Mouse (Mus musculus) embryo, embryonic 11.5 days (tissue): ENCODE measurements around the gene Slc50a1.

Experiments
- DNase-seq: peaks from one replicate; pipeline ENCODE4 v3.0.0-alpha.2; 2012; ENCODE audit warnings: low read depth, low spot score

Slc50a1 gene

DNA sequence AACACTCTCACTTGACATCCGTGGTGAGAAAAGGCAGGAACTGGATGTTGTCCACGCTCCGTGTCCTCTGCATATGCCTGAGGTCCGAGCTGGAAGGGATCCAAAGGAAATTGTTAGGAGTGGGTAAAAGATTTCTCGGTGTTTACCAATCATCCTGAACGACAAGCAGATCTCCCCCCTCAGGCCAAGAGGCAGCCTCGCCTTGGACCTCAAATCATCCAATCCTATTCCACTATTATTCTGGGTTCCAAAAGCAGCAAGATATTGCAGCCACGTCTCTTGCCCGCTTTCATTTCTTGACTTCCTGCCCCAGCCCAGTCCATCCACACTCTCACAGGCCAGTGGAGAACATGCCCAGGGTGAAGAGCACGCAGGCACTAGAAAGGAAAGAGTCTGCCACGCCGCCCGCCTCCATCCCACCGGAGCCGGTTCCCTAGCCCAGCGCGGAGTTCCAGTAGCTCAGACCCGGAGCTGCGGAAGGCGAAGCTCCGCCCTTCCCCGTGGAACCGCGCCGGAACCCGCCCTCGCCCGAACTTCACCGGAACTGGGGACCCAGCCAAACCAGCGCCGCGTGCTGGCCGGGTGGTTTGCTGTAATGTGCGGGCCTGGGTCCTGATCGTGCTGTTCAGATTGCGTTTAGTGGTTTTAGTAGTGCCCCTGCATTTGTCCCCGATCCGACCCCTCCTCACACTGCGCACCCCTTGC is at the start of gene Slc50a1:
TSS of gene Slc50a1 (minus strand) at position 520 of the 705 bp plus-strand sequence.
- no peak for DNase-seq

DNA sequence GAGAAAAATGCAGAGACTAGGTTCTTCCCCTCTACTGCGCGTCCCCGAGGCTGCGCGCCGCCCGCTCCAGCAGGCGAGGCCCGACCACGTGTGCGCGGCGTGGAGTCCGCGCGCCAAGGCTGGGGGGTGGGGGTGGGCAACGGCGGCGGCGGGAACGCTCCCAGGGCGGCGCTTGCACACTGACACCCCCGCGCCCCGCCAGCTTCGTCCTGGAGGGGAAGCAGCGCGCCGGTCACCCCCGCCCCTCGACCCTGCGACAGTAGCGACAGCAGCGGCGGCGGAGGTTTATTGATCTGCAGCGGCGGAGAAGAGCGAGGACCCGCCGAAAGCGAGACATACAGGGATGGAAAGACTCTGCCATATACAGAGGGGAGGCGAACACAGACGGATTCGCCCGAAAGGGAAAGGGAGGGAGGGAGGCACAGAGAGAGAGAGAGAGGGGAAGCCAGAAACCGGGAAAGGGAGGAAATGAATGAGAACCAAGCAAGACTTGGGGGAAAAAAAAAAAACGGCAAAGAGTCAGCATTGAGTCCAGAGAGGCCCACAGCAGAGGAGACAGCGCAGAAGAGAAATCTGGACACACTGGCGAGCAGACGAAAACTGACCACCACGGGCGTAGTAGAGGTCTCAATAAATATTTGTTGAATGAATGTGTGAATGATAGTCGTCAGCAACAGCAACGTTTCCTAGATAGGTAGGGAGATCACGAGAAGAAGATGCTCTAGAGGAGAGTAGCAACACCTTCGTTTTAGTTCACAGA is 49.4 kb upstream of the Slc50a1 start:
- DNase-seq, result no peak

GRCm38 (mm10) chr3:89318971-89319590 is 48.7 kb upstream of the Slc50a1 start:
- DNase-seq, result no peak

GRCm38 (mm10) chr3:89318316-89318715 is 47.9 kb upstream of the Slc50a1 start:
- DNase-seq, result no peak

DNA sequence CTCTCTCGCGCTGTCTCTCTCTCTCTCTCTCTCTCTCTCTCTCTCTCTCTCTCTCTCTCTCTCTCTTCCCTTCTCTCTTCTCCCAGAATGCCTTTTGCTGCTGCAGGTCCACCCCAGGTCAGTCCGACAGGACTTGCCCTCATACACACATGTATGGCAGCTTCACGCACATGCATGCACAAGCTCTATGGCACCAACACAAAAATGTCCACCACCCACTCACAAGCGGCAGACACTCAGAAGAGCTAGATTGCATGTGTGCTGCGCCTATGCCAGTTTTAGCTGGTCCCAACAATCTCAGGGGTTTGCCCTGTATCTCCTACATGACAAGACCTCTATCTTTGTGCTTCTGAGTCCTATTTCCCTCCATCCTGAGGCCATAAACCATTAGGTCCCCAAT is 46.9 kb upstream of the Slc50a1 start:
- no peak for DNase-seq

DNA sequence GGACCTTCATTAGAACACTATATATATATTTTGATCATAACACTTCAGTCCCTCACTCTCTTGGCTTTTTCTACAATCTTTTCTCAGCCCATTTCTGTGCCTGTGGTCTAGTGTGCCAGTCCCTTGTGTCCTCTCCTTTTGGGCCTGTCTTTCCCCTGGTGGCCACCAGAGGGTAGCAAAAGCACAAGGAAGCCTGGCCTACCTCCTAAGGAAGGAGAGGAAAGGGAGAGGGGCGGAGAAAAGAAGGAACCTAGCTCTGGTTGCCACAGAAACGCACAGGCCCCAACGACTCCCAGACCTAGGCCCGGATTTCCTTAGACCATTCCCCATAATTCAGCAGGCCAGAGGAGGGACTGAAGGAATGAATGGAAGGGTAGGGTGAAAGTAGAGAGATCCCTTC is 46.5 kb upstream of the Slc50a1 start:
- DNase-seq, result peak; percentile 87

DNA sequence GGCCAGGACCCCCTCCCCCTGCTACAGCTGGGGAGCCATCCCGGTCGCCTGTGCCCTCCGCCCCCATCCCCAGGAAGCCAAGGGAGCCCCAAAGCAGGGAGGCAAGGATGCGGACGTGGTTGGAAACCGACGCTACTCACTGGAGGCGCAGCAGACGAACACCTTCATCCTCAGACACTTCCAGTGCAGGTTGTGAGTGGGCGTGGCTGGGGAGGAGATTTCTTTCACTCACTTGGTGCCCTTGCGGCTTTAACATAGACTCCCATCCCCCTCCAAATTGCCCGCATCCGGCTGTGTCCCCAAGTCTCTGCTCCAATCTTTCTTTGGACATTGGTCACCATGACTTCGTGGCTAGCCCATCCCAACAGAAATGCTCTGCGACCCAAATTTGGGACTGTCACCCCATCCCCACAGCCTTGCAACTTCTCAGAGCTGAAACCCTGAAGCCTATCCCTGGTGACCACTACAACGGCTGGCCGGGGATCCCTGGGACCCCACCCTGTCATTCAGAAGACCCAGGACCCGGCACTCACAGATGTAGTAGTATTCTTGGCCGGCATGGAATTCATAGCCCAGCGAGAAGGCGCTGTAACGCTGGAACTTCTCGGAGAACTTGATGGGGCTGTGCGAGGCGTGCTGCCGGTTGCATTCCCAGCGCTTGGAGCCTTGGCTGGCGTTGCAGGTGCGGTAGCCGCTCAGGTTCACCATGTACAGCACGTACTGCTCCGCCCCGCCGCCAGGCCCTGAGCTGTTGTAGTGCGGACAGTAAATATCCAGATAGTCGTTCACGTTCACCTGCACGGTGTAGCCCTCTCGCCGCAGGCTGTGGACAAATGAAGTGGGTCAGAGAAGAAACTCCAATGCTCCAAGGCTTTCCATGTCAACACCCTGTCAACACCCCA is 45.8 kb upstream of the Slc50a1 start:
- no peak for DNase-seq

GRCm38 (mm10) chr3:89315195-89315929 is 45.0 kb upstream of the Slc50a1 start:
- peak; percentile 69 for DNase-seq

DNA sequence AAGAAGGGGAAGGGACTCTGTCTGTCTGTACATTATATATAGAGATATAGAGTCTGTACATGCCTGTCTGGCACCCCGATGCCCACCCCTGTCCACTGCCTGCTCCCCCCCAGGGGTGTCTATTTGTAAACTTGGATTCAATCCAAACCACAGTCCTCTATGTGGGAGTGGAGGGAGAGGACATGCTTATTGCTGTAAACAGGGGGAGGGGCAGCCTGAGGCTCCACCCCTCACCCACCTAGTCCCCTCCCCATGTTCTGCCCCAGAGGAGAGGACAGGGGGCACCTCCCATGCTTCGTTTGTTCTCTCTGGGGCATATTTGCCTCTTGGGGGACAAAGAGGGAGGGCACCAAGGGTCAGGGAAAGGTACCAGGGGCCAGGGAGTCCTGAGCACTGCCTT is 44.4 kb upstream of the Slc50a1 start:
- no peak for DNase-seq

- no peak for DNase-seq
Measured at GRCm38 (mm10) chr3:89314340-89314739, 44.0 kb upstream of the Slc50a1 start.

DNA sequence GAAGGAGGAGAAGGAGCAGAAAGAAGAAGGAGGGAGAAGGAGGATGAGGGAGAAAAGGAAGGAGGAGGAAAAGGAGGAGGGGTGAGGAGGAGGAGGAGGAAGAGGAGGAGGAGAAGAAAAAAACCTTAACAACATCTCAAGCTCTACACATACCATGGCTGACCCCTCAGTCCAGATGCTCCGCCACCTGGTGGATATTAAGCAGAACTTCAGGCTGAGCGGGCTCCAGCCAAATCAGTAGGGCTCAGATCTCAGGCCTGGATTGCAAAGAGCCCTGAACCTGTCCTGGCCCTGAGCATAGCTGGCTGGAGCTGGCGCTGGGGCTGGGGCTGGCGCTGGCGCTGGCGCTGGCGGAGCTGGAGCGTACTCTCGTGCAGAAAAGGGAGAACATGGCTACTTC is 37.7 kb upstream of the Slc50a1 start:
- DNase-seq, result peak; percentile 64

GRCm38 (mm10) chr3:89305551-89306325 is 35.4 kb upstream of the Slc50a1 start:
- no peak for DNase-seq

DNA sequence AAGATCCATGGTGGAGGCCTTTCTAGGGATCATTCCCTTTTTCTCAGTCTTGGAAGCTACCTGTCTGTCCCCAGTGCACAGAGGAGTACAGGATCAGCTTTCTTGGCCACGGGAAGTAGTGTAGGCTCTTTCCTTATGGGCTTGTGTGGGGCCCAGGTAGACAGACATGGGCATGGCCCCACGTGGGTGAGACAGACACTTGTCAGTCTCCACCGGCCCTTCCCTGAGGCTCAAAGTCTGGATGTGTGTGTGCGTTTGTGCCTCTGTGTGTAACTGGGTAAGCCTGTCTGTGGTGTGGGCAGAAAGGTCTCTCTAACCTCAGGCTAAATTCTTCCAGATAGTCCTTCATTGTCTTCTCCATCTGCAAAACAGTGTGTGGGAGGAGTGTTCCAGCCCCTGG is 34.7 kb upstream of the Slc50a1 start:
- no peak for DNase-seq

- DNase-seq, result no peak
Measured at GRCm38 (mm10) chr3:89304440-89304839, 34.1 kb upstream of the Slc50a1 start.

DNA sequence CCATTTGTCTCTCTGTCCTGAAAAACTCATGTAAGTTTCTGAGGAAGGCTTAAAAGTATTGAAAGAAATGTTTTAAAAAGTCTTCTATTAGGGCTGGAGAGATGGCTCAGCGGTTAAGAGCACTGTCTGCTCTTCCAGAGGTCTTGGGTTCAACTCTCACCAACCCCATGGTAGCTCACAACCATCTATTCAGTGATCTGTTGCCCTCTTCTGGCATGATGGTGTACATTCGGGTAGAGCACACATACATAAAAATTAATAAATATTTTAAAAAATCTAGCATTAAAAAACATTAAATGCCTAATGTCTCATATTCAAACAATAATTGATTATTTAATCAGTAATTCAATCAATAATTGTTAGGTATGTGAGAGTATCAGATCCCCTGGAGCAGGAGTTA is 30.1 kb upstream of the Slc50a1 start:
- no peak for DNase-seq

GRCm38 (mm10) chr3:89300071-89300470 is 29.7 kb upstream of the Slc50a1 start:
- DNase-seq, result no peak

- DNase-seq, result no peak
Measured at GRCm38 (mm10) chr3:89299499-89299898, 29.1 kb upstream of the Slc50a1 start.

GRCm38 (mm10) chr3:89298908-89299307 is 28.5 kb upstream of the Slc50a1 start:
- no peak for DNase-seq

DNA sequence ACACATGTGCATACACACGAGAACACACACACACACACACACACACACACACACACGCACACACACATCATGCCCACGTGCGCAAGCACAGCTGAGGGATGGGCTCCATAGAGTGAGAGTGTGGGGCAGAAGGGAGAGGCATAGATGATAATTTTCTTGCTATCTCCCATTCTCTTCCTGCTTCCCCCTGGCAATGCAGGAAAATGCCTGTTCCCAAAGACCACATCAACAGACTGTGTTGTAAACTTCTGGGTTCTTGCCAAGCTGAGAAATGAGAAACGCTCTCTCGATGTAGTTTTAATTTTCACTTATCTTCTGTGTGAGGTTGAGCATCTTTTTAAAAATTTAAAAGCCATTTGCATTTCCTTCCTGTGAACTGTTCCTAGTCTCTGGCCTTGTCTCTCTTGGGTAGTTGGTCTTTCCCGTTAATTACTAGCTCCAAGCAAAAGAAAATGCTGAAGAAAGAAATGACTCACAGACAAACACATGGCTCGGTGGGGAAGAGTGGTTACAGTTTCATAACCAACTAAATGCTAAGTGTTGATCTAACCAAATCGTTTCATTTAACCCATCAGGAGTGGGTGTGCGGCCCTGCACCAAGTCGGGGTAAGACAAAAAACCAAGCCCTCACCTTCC is 26.5 kb upstream of the Slc50a1 start:
- no peak for DNase-seq
